Mouse (Mus musculus) embryonic facial prominence, embryonic 15.5 days (tissue): ENCODE results near the gene Il15ra. TPM values are rescaled to one million over a fixed set of nuclear protein-coding genes. Genes with fewer than 3 reads are reported as not detected.

Experiments used
- ATAC-seq: fragments of 200-750 bp; cut with Nextera tagmentation; 2 replicates; pipeline ENCODE4 v1.8.0; 2017; ENCODE audit warnings: low read depth, moderate TSS enrichment; ENCODE audit not compliant: insufficient number of reproducible peaks, low FRiP score, low TSS enrichment
- H3K27ac ChIP-seq: fragments of 300-500 bp; sonication (generic); replicated peaks from 2 replicates; pipeline ENCODE4 v1.5.1; 2015; ENCODE audit warnings: mild to moderate bottlenecking, inconsistent platforms
- H3K27me3 ChIP-seq: fragments of 300-500 bp; sonication (generic); 2 replicates; pipeline ENCODE4 v1.6.1; 2015; ENCODE audit warnings: inconsistent platforms
- H3K36me3 ChIP-seq: fragments of 300-500 bp; sonication (generic); 2 replicates; pipeline ENCODE4 v1.6.1; 2015; ENCODE audit warnings: mild to moderate bottlenecking, inconsistent platforms
- H3K4me1 ChIP-seq: fragments of 300-500 bp; sonication (generic); 2 replicates; pipeline ENCODE4 v1.6.1; 2015; ENCODE audit warnings: inconsistent platforms
- H3K4me2 ChIP-seq: fragments of 300-500 bp; sonication (generic); replicated peaks from 2 replicates; pipeline ENCODE4 v1.6.1; 2015; ENCODE audit warnings: mild to moderate bottlenecking, inconsistent platforms
- H3K4me3 ChIP-seq: fragments of 300-500 bp; sonication (generic); replicated peaks from 2 replicates; pipeline ENCODE4 v1.5.1; 2015; ENCODE audit warnings: mild to moderate bottlenecking, inconsistent platforms
- H3K9ac ChIP-seq: fragments of 300-500 bp; sonication (generic); 2 replicates; pipeline ENCODE4 v1.6.1; 2015; ENCODE audit warnings: inconsistent platforms
- H3K9me3 ChIP-seq: fragments of 300-500 bp; sonication (generic); replicated peaks from 2 replicates; pipeline ENCODE4 v1.6.1; 2016; ENCODE audit warnings: inconsistent platforms
- WGBS: fragments of 180-500 bp; shearing (Covaris S2); methylation state at CpG from one replicate; pipeline ENCODE4 v1.1.7; 2015; 5-methylcytosine and 5-hydroxymethylcytosine counted together
- polyA plus RNA-seq: library from polyadenylated mRNA; unstranded; fragments of >200 nt; fragmentation: Nextera tagmentation; extraction: Ambion mirVana; gene quantifications from 2 replicates; pipeline ENCODE4 v1.2.1, GENCODE M21; 2015

Il15ra gene
- 2.1 and 3.3 TPM in 2 replicates for polyA plus RNA-seq

DNA sequence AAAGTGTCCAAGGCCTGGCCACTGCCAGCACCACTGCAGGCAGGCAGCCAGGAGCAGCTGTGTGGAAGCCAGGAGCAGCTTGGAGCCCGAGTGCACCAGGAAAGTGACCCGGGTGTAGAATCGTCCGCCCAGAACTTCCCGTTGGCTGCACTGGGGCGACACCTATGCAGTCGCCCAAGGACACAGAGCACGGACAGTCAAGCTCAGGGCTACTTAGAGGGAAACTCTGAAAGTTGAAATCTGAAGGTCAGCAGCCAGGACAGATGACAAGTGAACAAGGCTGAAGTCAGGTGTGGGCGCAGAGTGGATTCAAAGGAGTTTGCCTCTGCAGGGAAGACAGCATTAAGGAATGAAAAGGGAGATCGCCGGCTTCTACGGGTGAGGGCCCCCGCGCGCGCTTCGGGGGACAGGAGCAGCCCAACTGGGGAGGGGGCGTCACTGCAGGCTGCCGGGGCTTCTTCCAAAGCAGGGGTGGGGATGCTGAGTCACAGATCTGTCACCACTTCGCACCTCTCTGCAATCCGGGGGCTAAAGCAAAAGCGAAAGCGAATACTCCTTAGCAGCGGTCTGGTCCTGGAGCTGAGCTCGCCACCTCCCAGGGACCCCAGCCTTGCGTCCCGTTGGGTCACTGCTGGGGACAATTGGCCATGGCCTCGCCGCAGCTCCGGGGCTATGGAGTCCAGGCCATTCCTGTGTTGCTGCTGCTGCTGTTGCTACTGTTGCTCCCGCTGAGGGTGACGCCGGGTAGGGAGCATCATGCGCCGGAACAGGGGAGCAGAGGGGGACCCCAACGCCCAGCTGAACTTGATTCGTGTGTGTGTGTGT, at the start of gene Il15ra:
Gene Il15ra, plus strand, starts transcription at position 90 of the 825 bp plus-strand sequence.
- H3K4me2 ChIP-seq, result peak within 1 kb of the TSS; percentile 99
- under 1% methylated on average over 37 of the region's 37 CpGs for WGBS

DNA sequence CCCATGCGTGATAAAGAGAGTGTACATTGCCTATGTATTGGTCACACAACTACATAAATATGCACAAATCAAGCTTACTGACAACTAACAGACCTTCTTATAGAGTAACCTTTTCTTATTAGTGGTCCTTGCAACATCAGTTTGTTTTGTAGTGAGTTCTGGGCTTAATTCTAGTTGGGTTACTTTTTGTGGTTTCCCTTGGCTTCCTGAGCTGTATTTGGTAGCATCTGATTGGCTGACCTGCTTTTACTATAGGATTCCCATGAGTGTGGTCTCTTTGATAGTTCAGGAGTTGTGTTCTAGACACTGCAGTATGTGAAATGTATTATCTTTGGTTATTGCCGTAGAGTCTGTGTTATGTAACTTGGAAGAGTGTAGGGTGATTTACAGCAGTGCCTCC, 47.5 kb upstream of the Il15ra start:
- 75% methylated on average over 2 of the region's 2 CpGs for WGBS
- H3K4me2 ChIP-seq, result no peak overlapping the region
- no peak overlapping the region for H3K27ac ChIP-seq
- no peaks in the 10 kb centered on the region for H3K9me3 ChIP-seq
- H3K4me3 ChIP-seq, result no peak overlapping the region
- H3K9ac ChIP-seq, result no peak overlapping the region
- no peaks in the 10 kb centered on the region for H3K27me3 ChIP-seq
- H3K36me3 ChIP-seq, result no peaks in the 10 kb centered on the region
- no peaks in the 10 kb centered on the region for H3K4me1 ChIP-seq
- no peak for ATAC-seq

More for the DNA sequence above, at the start of gene Il15ra:
- peak; percentile 43; the same call in 1 of the 2 replicates for ATAC-seq
- peak within 1 kb of the TSS; percentile 69 for H3K4me3 ChIP-seq
- H3K9me3 ChIP-seq, result no peaks in the 10 kb centered on the region
- no peaks in the 10 kb centered on the region for H3K36me3 ChIP-seq
- H3K4me1 ChIP-seq, result peaks cover 6% of the 10 kb centered on the region
- H3K27me3 ChIP-seq, result peaks cover 14% of the 10 kb centered on the region; the same call in 1 of the 2 replicates
- H3K27ac ChIP-seq, result no peak within 1 kb of the TSS
- peak within 1 kb of the TSS; percentile 33; the same call in 1 of the 2 replicates for H3K9ac ChIP-seq

DNA sequence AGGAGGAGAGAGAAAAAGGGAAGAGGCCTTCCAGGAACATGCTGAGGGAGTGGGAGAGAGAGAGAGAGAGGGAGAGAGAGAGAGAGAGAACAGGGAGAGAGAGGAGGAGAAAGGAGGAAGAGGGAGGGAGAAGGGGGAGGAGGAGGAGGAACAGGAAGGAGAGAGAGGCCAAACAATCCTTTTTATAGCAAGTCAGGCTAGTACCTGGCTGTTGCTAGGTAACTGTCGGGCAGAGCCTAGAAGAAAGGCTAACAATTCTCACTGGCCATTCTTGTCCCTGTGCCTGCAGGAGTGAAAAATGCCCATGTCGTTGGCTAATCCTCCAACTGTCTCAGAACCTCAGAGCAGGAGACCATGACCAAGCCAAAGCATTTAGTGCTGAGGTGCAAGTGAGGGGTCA, 45.8 kb upstream of the Il15ra start:
- Histone ChIP-seq H3K4me1 (no peaks in the 10 kb centered on the region), H3K9ac (no peak overlapping the region), H3K9me3 (no peaks in the 10 kb centered on the region), H3K27ac (no peak overlapping the region), H3K36me3 (no peaks in the 10 kb centered on the region), H3K4me2 (no peak overlapping the region), H3K4me3 (no peak overlapping the region), H3K27me3 (no peaks in the 10 kb centered on the region)
- 42% methylated on average over 2 of the region's 2 CpGs for WGBS
- ATAC-seq, result no peak

DNA sequence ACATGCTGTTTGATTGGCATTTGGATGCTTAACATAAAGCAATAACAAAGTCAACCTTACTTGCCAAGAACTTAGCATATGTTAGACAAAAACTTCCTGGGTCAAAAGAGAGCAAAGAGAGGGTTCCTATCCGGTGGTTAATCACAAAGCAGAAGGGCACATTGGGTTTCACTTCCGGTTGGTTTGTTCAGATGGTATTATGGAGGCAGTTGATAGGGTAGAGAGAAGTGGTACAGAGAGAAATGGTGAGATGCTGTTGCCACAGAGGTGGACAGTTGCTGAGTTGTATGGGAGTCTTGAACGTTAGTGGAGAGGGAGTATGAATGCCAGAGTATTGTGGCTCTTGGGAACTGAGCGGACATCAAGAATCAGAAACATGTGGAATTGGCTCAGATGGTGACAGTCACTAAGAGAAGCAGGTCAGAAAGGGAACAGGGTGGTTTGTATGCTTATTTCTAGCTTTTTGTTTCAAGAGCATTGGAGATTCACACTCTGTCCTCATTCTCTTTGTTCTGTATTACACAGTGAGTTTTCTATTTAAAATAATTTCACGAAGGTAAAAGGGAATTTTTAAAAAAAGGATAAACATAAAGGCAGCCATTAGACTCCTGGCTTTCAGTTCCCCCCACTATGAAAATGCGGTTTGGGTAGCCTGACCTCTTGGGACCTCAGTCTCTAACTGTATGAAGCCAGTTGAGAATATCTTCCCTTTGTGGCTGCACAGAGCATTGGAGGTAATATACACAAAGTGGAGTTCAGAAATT, 42.8 kb upstream of the Il15ra start:
- no peak overlapping the region for H3K27ac ChIP-seq
- H3K4me1 ChIP-seq, result no peaks in the 10 kb centered on the region
- no peak overlapping the region for H3K9ac ChIP-seq
- no peaks in the 10 kb centered on the region for H3K36me3 ChIP-seq
- no peak overlapping the region for H3K4me3 ChIP-seq
- H3K9me3 ChIP-seq, result no peaks in the 10 kb centered on the region
- no peaks in the 10 kb centered on the region for H3K27me3 ChIP-seq
- no peak overlapping the region for H3K4me2 ChIP-seq
- WGBS, result 77% methylated on average over 6 of the region's 6 CpGs
- ATAC-seq, result no peak

DNA sequence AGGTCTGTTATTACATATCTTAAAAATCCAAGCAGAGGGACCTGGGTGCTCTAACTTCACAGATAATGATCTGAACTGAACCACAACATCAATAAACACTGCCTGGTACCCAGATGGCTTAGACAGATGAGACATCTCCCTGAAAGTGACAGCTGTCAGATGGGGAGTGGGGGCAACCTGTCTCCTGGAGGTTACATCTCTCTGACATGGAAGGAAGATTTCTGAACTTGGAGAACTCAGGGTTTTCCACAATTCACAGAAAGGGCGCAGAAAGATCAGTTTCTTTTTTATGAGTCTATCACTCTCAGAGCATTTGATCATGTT, 42.2 kb upstream of the Il15ra start:
- no peak overlapping the region for H3K4me2 ChIP-seq
- no peaks in the 10 kb centered on the region for H3K36me3 ChIP-seq
- no peak overlapping the region for H3K9ac ChIP-seq
- H3K4me3 ChIP-seq, result no peak overlapping the region
- no peak overlapping the region for H3K27ac ChIP-seq
- 90% methylated on average over 1 of the region's 1 CpGs for WGBS
- H3K27me3 ChIP-seq, result no peaks in the 10 kb centered on the region
- ATAC-seq, result no peak
- H3K4me1 ChIP-seq, result no peaks in the 10 kb centered on the region
- no peaks in the 10 kb centered on the region for H3K9me3 ChIP-seq

DNA sequence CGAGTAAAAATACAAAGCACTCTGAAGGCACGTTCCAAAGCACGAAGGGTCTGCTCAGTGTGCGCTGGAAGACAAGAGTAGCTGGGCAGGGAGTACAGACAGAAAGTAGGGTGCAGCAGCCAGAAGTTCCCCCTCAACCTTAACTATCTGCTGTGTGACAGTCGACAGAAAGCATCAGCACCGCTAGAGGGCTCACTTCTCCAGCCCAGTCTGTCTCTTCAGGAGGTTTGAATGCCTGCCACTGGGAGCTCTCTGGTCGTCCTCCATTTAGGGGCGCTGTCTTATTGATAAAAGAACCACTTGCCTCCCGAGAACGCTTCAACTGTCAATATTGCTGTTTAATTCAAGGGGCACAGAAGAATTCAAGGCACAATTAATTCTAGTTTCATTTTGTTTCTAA, 41.1 kb upstream of the Il15ra start:
- Histone ChIP-seq H3K4me2 (peak overlapping the region; percentile 35), H3K27me3 (no peaks in the 10 kb centered on the region), H3K36me3 (no peaks in the 10 kb centered on the region), H3K27ac (no peak overlapping the region), H3K9me3 (no peaks in the 10 kb centered on the region), H3K9ac (no peak overlapping the region), H3K4me1 (no peaks in the 10 kb centered on the region), H3K4me3 (peak overlapping the region; percentile 16; the same call in 1 of the 2 replicates)
- 5% methylated on average over 10 of the region's 10 CpGs for WGBS
- ATAC-seq, result no peak

DNA sequence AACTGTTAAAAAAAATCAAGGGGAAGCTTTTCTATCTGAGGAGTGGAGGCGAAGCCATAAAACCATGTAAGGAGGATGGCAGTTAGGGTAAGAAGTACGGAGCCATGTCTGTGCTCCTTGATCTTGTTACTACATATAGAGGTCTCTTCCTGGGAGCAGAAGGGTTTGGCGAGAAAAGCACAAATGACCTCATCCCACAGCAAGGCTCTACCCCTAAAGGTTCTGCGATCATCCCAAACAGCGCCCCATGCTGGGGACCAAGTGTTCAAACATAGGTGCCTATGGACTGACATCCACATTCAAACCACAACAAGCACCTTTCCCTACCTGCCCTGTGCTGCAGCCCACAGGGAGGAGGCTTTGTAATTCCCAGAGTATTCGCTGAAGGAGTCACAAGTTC, 40.7 kb upstream of the Il15ra start:
- 40% methylated on average over 6 of the region's 6 CpGs for WGBS
- Histone ChIP-seq H3K4me2 (peak overlapping the region; percentile 35), H3K4me1 (no peaks in the 10 kb centered on the region), H3K36me3 (no peaks in the 10 kb centered on the region), H3K27me3 (no peaks in the 10 kb centered on the region), H3K9me3 (no peaks in the 10 kb centered on the region), H3K27ac (no peak overlapping the region), H3K4me3 (peak overlapping the region; percentile 16; the same call in 1 of the 2 replicates), H3K9ac (no peak overlapping the region)
- no peak for ATAC-seq

DNA sequence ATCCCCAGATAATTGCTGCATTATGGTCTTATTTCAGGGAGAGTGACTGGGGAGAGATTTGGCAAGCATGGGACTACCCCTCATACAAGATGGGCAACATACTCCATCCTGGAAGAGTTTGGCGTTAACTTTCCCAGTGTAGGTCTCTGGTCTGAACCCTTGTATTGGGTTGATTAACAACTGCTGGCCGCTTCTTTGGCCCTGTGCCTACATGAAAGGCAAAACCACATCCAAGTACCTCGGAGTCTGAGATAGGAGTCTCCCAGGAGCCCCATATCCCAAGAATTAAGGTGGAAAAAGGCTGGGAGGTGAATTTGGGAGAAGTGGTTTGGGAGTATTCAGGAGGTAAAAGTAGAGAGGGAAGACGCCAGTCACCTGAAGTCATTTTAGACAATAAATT, 40.3 kb upstream of the Il15ra start:
- Histone ChIP-seq H3K27ac (no peak overlapping the region), H3K4me2 (peak overlapping the region; percentile 35; the same call in 1 of the 2 replicates), H3K9me3 (no peaks in the 10 kb centered on the region), H3K9ac (no peak overlapping the region), H3K4me1 (no peaks in the 10 kb centered on the region), H3K27me3 (no peaks in the 10 kb centered on the region), H3K36me3 (no peaks in the 10 kb centered on the region), H3K4me3 (no peak overlapping the region)
- WGBS, result 81% methylated on average over 4 of the region's 4 CpGs
- no peak for ATAC-seq

DNA sequence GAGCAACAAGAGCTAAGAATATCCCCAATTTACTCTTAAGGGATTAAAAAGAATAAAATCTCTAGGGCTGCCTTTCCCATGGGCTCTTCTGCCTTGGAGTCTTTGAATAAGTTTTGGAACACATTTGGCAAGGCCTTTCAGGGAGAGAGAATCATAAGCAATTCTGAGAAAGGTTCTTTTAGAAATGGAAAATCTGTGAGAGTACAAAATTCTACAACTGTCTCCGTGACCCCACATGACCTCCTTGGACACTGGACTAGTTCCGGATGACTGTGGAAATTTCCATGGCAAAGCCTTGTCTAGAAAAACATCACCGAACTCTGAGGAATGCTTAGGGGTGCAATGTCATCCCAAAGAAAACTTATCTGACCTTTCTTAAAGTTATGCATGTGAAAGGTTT, 39.8 kb upstream of the Il15ra start:
- WGBS, result 86% methylated on average over 3 of the region's 3 CpGs
- Histone ChIP-seq H3K27me3 (no peaks in the 10 kb centered on the region), H3K27ac (no peak overlapping the region), H3K9me3 (no peaks in the 10 kb centered on the region), H3K4me1 (no peaks in the 10 kb centered on the region), H3K36me3 (no peaks in the 10 kb centered on the region), H3K4me3 (no peak overlapping the region), H3K9ac (no peak overlapping the region), H3K4me2 (no peak overlapping the region)
- ATAC-seq, result no peak

DNA sequence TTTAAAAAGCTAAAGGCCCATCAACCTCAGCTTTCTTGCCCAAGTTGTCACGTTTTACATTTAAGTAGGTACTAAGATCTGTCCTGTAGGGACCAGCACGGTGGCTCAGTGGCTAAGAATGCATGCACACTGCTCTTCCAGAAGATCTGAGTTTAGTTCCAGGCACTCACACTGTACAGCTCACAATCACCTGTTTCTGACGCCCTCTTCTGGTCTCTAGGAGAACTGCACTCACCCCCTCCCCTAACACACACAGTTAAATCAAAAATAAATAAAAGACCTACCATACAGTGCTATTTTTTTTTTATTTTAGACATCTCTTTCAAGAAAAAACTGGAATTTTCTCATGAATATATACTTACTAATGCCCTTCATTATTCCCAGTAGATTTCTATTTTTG, 32.9 kb upstream of the Il15ra start:
- H3K4me2 ChIP-seq, result no peak overlapping the region
- ATAC-seq, result no peak
- H3K9me3 ChIP-seq, result no peaks in the 10 kb centered on the region
- H3K27ac ChIP-seq, result no peak overlapping the region
- WGBS, result 21% methylated on average over 3 of the region's 3 CpGs
- no peak overlapping the region for H3K9ac ChIP-seq
- no peak overlapping the region for H3K4me3 ChIP-seq
- H3K4me1 ChIP-seq, result no peaks in the 10 kb centered on the region
- no peaks in the 10 kb centered on the region for H3K36me3 ChIP-seq
- H3K27me3 ChIP-seq, result no peaks in the 10 kb centered on the region

DNA sequence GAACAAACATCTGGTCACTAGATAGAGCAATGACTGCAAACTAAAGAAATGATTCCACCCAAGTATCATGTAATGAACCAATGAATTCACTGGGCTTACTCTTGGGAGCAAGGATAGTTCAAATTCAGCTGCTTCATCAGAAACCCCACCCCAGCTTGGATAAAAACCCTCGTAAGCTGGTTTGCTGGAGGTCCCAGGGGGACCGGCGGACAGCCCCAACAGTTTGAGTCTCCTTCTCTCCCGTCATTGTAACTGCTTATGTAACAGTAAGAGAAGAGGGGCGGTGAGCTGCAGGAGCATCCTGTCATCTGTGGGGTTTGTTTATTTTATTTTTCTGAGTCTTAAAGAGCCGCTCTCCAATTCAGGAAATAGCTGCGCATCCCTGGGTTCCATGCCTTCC, 25.5 kb upstream of the Il15ra start:
- H3K27me3 ChIP-seq, result no peaks in the 10 kb centered on the region
- H3K4me3 ChIP-seq, result no peak overlapping the region
- H3K36me3 ChIP-seq, result no peaks in the 10 kb centered on the region
- H3K27ac ChIP-seq, result no peak overlapping the region
- no peaks in the 10 kb centered on the region for H3K9me3 ChIP-seq
- H3K4me2 ChIP-seq, result no peak overlapping the region
- no peaks in the 10 kb centered on the region for H3K4me1 ChIP-seq
- WGBS, result 69% methylated on average over 7 of the region's 7 CpGs
- ATAC-seq, result no peak
- H3K9ac ChIP-seq, result no peak overlapping the region
